ENCODE assay signal across 9 mouse cellular contexts in the genomic region with DNA sequence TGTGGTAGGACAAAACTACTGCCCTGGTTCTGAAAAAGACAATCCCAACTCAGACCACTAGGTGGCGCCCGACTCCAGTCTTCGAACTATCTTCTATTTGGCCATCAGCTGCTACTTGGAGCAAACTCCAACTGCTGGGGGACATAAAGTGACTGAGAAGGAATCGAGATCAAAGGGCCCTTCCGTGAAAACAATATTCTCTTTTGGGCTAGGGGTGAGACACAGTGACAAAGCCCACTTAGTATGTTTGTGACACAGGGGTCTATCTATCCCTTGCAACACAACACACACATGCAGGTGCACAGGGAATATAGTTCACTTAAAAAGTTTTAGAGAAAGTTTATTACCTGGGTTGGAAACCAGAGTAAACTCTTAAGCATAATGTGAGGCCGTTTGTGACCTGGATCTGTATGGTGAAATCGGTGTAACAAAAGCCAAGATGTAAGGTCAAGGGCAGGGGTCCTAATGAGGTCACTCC. TPM values are rescaled to one million over a fixed set of nuclear protein-coding genes. Genes with fewer than 3 reads are reported as not detected.
DNase-seq lines count a peak whose midpoint lies in the region; ATAC-seq and TF ChIP-seq lines count a peak whose summit lies in the region.
"Had no signal": no experiment of that assay in that cellular context is flagged by ENCODE, and none has a peak within 500 bp of the region (broad histone marks: within the 10 kb centered on the region; RNA-seq: fewer than 3 reads in every experiment).

No protein-coding gene starts in this region.

- DNase-seq in heart, adult 18-20 months, result peak; percentile 60 to 92
- peak; percentile 89 to 93 for DNase-seq in cerebellum, postnatal 4 days (ENCODE audit: low spot score in 2 of 2)
- peak; percentile 79 for DNase-seq in gastrocnemius, adult 2 months
- peak; percentile 91 to 94 for DNase-seq in left cerebral cortex, postnatal 14 days (ENCODE audit: low spot score in 2 of 2)
- peak; percentile 89 for DNase-seq in midbrain, embryonic 14.5 days
- DNase-seq in spleen, adult 12 weeks (ENCODE audit: low spot score), result peak; percentile 54

- TF ChIP-seq CTCF in gastrocnemius, adult 2 months (IDR thresholded peaks at IDR 0.05), result peak; percentile 92
- peak; percentile 94 for TF ChIP-seq CTCF in intestine, postnatal 0 days (IDR thresholded peaks at IDR 0.05; ENCODE audit: low read depth)

- H3K27me3 ChIP-seq in heart, embryonic 12.5 days (replicated peaks), result 0 out of 2 replicates have a peak, but pooled peaks cover 10% of the 10 kb centered on the region
- H3K27me3 ChIP-seq in intestine, postnatal 0 days (replicated peaks; ENCODE audit: control insufficient read depth, insufficient read depth, low read length), result no peaks in the 10 kb centered on the region
- H3K27me3 ChIP-seq in midbrain, embryonic 14.5 days (ENCODE audit: control insufficient read depth, insufficient read depth, low read length), result no peaks in the 10 kb centered on the region

- no peaks in the 10 kb centered on the region for H3K4me1 ChIP-seq in heart, embryonic 12.5 days (replicated peaks)
- H3K4me1 ChIP-seq in intestine, postnatal 0 days (replicated peaks; ENCODE audit: control insufficient read depth, insufficient read depth, low read length), result no peaks in the 10 kb centered on the region
- H3K4me1 ChIP-seq in midbrain, embryonic 14.5 days (ENCODE audit: control insufficient read depth, insufficient read depth, low read length), result no peaks in the 10 kb centered on the region

- intact Hi-C loops in gastrocnemius, adult 2 months (cut with DNase I), result loop anchor here (1.0 kb wide), 1 partner anchor 495 kb away; no protein-coding TSS in a partner anchor
- intact Hi-C loops in left cerebral cortex, postnatal 14 days (cut with DNase I), result loop anchor here (5.0 kb wide), 4 partner anchors 54 to 494 kb away; partner anchors contain the start of gene Fbxo7

- H3K9ac ChIP-seq in heart, embryonic 12.5 days, result no peak overlapping the region
- no peak overlapping the region for H3K9ac ChIP-seq in intestine, postnatal 0 days (ENCODE audit: low read depth, low read length)
- H3K9ac ChIP-seq in midbrain, embryonic 14.5 days (replicated peaks; ENCODE audit: low read length), result no peak overlapping the region

- no peaks in the 10 kb centered on the region for H3K9me3 ChIP-seq in heart, embryonic 12.5 days (replicated peaks)
- H3K9me3 ChIP-seq in intestine, postnatal 0 days (ENCODE audit: control insufficient read depth), result no peaks in the 10 kb centered on the region
- no peaks in the 10 kb centered on the region for H3K9me3 ChIP-seq in midbrain, embryonic 14.5 days (ENCODE audit: control insufficient read depth, low read length)

- no peak for ATAC-seq in heart, embryonic 12.5 days (ENCODE audit: insufficient number of reproducible peaks, low FRiP score)
- peak; percentile 28; the same call in 1 of the 2 replicates for ATAC-seq in intestine, postnatal 0 days
- no peak; the same call in 1 of the 2 replicates for ATAC-seq in midbrain, embryonic 14.5 days (ENCODE audit: low FRiP score, low TSS enrichment)

- no peak overlapping the region for H3K4me2 ChIP-seq in heart, embryonic 12.5 days
- H3K4me2 ChIP-seq in intestine, postnatal 0 days (replicated peaks; ENCODE audit: low read depth), result no peak overlapping the region
- H3K4me2 ChIP-seq in midbrain, embryonic 14.5 days (ENCODE audit: low read length), result no peak overlapping the region

- H3K4me3 ChIP-seq in heart, embryonic 12.5 days, result no peak overlapping the region
- H3K4me3 ChIP-seq in gastrocnemius, adult 2 months, result no peak overlapping the region
- H3K4me3 ChIP-seq in intestine, postnatal 0 days (ENCODE audit: low read depth, low read length), result no peak overlapping the region
- no peak overlapping the region for H3K4me3 ChIP-seq in midbrain, embryonic 14.5 days (replicated peaks; ENCODE audit: low read depth, low read length)
- H3K4me3 ChIP-seq: myocyte had no signal

- 15% methylated on average over 7 of the region's 7 CpGs for WGBS in heart, embryonic 12.5 days
- 12% methylated on average over 7 of the region's 7 CpGs for WGBS in intestine, postnatal 0 days
- 14% methylated on average over 7 of the region's 7 CpGs for WGBS in midbrain, embryonic 14.5 days

- no peaks in the 10 kb centered on the region for H3K36me3 ChIP-seq in heart, embryonic 12.5 days
- H3K36me3 ChIP-seq in intestine, postnatal 0 days (ENCODE audit: control insufficient read depth, insufficient read depth), result no peaks in the 10 kb centered on the region
- H3K36me3 ChIP-seq in midbrain, embryonic 14.5 days (ENCODE audit: control insufficient read depth, insufficient read depth, low read length), result no peaks in the 10 kb centered on the region

- H3K27ac ChIP-seq in heart, embryonic 12.5 days (ENCODE audit: poor library complexity, severe bottlenecking), result no peak overlapping the region
- H3K27ac ChIP-seq in gastrocnemius, adult 2 months, result no peak overlapping the region
- no peak overlapping the region for H3K27ac ChIP-seq in intestine, postnatal 0 days (ENCODE audit: low read depth, low read length)
- H3K27ac ChIP-seq in midbrain, embryonic 14.5 days (replicated peaks; ENCODE audit: low read depth, low read length), result no peak overlapping the region

RNA-seq across cellular contexts. Expression of gene Rtcb, which starts 10.6 kb away (rescaled TPM):
- 10 to 100 TPM; 82.3 to 82.9 TPM for total RNA-seq in heart, adult 18-20 months (2021)
- 122 and 124 TPM in 2 replicates for polyA plus RNA-seq in heart, embryonic 12.5 days (2016; fragmentation: Nextera tagmentation; extraction: Ambion mirVana)
- 10 to 100 TPM; 44.0 to 48.4 TPM for total RNA-seq in gastrocnemius, adult 2 months (2021)
- polyA plus RNA-seq in intestine, postnatal 0 days (2015; fragmentation: Nextera tagmentation; extraction: Ambion mirVana), result 72.4 and 75.1 TPM in 2 replicates
- total RNA-seq in left cerebral cortex, postnatal 14 days (2021), result 10 to 100 TPM; 95.1 to 95.2 TPM
- polyA plus RNA-seq in midbrain, embryonic 14.5 days (2014; fragmentation: Nextera tagmentation; extraction: Ambion mirVana), result 169 and 178 TPM in 2 replicates

RNA-seq across cellular contexts. Expression of gene Ascl4, which starts 40.7 kb away (rescaled TPM):
- total RNA-seq in heart, adult 18-20 months (2021), result not detected
- not detected in 2 replicates for polyA plus RNA-seq in heart, embryonic 12.5 days (2016; fragmentation: Nextera tagmentation; extraction: Ambion mirVana)
- total RNA-seq in gastrocnemius, adult 2 months (2021), result not detected
- 0.20 TPM in 1 of 2 replicates, not detected in the other for polyA plus RNA-seq in intestine, postnatal 0 days (2015; fragmentation: Nextera tagmentation; extraction: Ambion mirVana)
- under 1 TPM in 1 of 2 experiments, not detected in 1; 0.18 TPM for total RNA-seq in left cerebral cortex, postnatal 14 days (2021)
- polyA plus RNA-seq in midbrain, embryonic 14.5 days (2014; fragmentation: Nextera tagmentation; extraction: Ambion mirVana), result 1.6 and 1.8 TPM in 2 replicates
- polyA plus RNA-seq: myocyte had no signal

RNA-seq across cellular contexts. Expression of gene Bpifc, which starts 43.5 kb away (rescaled TPM):
- total RNA-seq in heart, adult 18-20 months (2021), result not detected
- polyA plus RNA-seq in heart, embryonic 12.5 days (2016; fragmentation: Nextera tagmentation; extraction: Ambion mirVana), result not detected in 2 replicates
- not detected for total RNA-seq in gastrocnemius, adult 2 months (2021)
- polyA plus RNA-seq in intestine, postnatal 0 days (2015; fragmentation: Nextera tagmentation; extraction: Ambion mirVana), result not detected in 2 replicates
- total RNA-seq in left cerebral cortex, postnatal 14 days (2021), result not detected
- polyA plus RNA-seq in midbrain, embryonic 14.5 days (2014; fragmentation: Nextera tagmentation; extraction: Ambion mirVana), result not detected in 2 replicates
- polyA plus RNA-seq: myocyte had no signal

RNA-seq across cellular contexts. Expression of gene Prdm4, which starts 51.3 kb away (rescaled TPM):
- total RNA-seq in heart, adult 18-20 months (2021), result 10 to 100 TPM; 11.2 to 12.4 TPM
- 17.2 and 18.6 TPM in 2 replicates for polyA plus RNA-seq in heart, embryonic 12.5 days (2016; fragmentation: Nextera tagmentation; extraction: Ambion mirVana)
- 10 to 100 TPM; 15.0 to 19.9 TPM for total RNA-seq in gastrocnemius, adult 2 months (2021)
- 7.3 and 8.8 TPM in 2 replicates for polyA plus RNA-seq in intestine, postnatal 0 days (2015; fragmentation: Nextera tagmentation; extraction: Ambion mirVana)
- 10 to 100 TPM; 30.5 to 34.0 TPM for total RNA-seq in left cerebral cortex, postnatal 14 days (2021)
- polyA plus RNA-seq in midbrain, embryonic 14.5 days (2014; fragmentation: Nextera tagmentation; extraction: Ambion mirVana), result 27.6 and 32.9 TPM in 2 replicates

RNA-seq across cellular contexts. Expression of gene Fbxo7, which starts 53.6 kb away (rescaled TPM):
- 10 to 100 TPM; 14.4 to 17.9 TPM for total RNA-seq in heart, adult 18-20 months (2021)
- 23.5 and 25.7 TPM in 2 replicates for polyA plus RNA-seq in heart, embryonic 12.5 days (2016; fragmentation: Nextera tagmentation; extraction: Ambion mirVana)
- 10 to 100 TPM in 1 of 2 experiments, 1 to 10 TPM in 1; 8.5 to 11.8 TPM for total RNA-seq in gastrocnemius, adult 2 months (2021)
- polyA plus RNA-seq in intestine, postnatal 0 days (2015; fragmentation: Nextera tagmentation; extraction: Ambion mirVana), result 28.6 and 33.5 TPM in 2 replicates
- total RNA-seq in left cerebral cortex, postnatal 14 days (2021), result 10 to 100 TPM; 23.4 to 25.7 TPM
- polyA plus RNA-seq in midbrain, embryonic 14.5 days (2014; fragmentation: Nextera tagmentation; extraction: Ambion mirVana), result 18.9 and 19.6 TPM in 2 replicates
